Mouse (Mus musculus) midbrain, embryonic 12.5 days (tissue): ENCODE results near the gene Pdp2. TPM values are rescaled to one million over a fixed set of nuclear protein-coding genes. Genes with fewer than 3 reads are reported as not detected.
A peak's percentile ranks its signal among the peaks of the same experiment; 100 is the strongest.
"Not testable (repeated sequence)": the region's sequence is repeated elsewhere in the genome, so short reads cannot be mapped to it uniquely, and the experiment has no call there.

Experiments
- ATAC-seq: fragments of 200-750 bp; cut with Nextera tagmentation; 2 replicates; pipeline ENCODE4 v1.8.0; 2017; ENCODE audit warnings: low read depth, moderate TSS enrichment, moderate library complexity; ENCODE audit not compliant: low FRiP score
- H3K27ac ChIP-seq: fragments of 300-500 bp; sonication (generic); replicated peaks from 2 replicates; pipeline ENCODE4 v1.5.1; 2016; ENCODE audit warnings: mild to moderate bottlenecking
- H3K27me3 ChIP-seq: fragments of 300-500 bp; sonication (generic); 2 replicates; pipeline ENCODE4 v1.6.1; 2016; ENCODE audit warnings: mild to moderate bottlenecking
- H3K36me3 ChIP-seq: fragments of 300-500 bp; sonication (generic); 2 replicates; pipeline ENCODE4 v1.6.1; 2016
- H3K4me1 ChIP-seq: fragments of 300-500 bp; sonication (generic); 2 replicates; pipeline ENCODE4 v1.6.1; 2016
- H3K4me2 ChIP-seq: fragments of 300-500 bp; sonication (generic); replicated peaks from 2 replicates; pipeline ENCODE4 v1.6.1; 2016; ENCODE audit warnings: mild to moderate bottlenecking, moderate library complexity
- H3K4me3 ChIP-seq: fragments of 300-500 bp; sonication (generic); 2 replicates; pipeline ENCODE4 v1.5.1; 2016; ENCODE audit warnings: mild to moderate bottlenecking
- H3K9ac ChIP-seq: fragments of 300-500 bp; sonication (generic); replicated peaks from 2 replicates; pipeline ENCODE4 v1.6.1; 2016; ENCODE audit warnings: mild to moderate bottlenecking, moderate library complexity
- H3K9me3 ChIP-seq: fragments of 300-500 bp; sonication (generic); 2 replicates; pipeline ENCODE4 v1.6.1; 2016; ENCODE audit warnings: mild to moderate bottlenecking
- WGBS: fragments of 180-500 bp; shearing (Covaris S2); methylation state at CpG from one replicate; pipeline ENCODE4 v1.1.7; 2016; 5-methylcytosine and 5-hydroxymethylcytosine counted together
- polyA plus RNA-seq: library from polyadenylated mRNA; unstranded; fragments of >200 nt; fragmentation: Nextera tagmentation; extraction: Ambion mirVana; gene quantifications from 2 replicates; pipeline ENCODE4 v1.2.1, GENCODE M21; 2016

Pdp2 gene
- polyA plus RNA-seq, 1 experiment from 2014 or later, result 14.7 TPM

GRCm38 (mm10) chr8:104640241-104640640, 49.0 kb downstream of the Pdp2 start:
- Histone ChIP-seq H3K27ac (no peak overlapping the region), H3K36me3 (peaks cover 18% of the 10 kb centered on the region; the same call in 1 of the 2 replicates), H3K9me3 (no peaks in the 10 kb centered on the region), H3K4me1 (peaks cover 19% of the 10 kb centered on the region), H3K9ac (peak overlapping the region; percentile 88; the same call in 1 of the 2 replicates), H3K4me3 (peak overlapping the region; percentile 87), H3K4me2 (peak overlapping the region; percentile 92), H3K27me3 (no peaks in the 10 kb centered on the region)
- no peak for ATAC-seq
- WGBS, result 88% methylated on average over 7 of the region's 7 CpGs

- 15% methylated on average over 25 of the region's 25 CpGs for WGBS
- ATAC-seq, result no peak
- peaks cover 19% of the 10 kb centered on the region for H3K4me1 ChIP-seq
- H3K9ac ChIP-seq, result peak overlapping the region; percentile 88
- H3K4me3 ChIP-seq, result peak overlapping the region; percentile 87
- peaks cover 18% of the 10 kb centered on the region; the same call in 1 of the 2 replicates for H3K36me3 ChIP-seq
- H3K27me3 ChIP-seq, result no peaks in the 10 kb centered on the region
- no peaks in the 10 kb centered on the region for H3K9me3 ChIP-seq
- no peak overlapping the region for H3K27ac ChIP-seq
- H3K4me2 ChIP-seq, result peak overlapping the region; percentile 92
Observed at GRCm38 (mm10) chr8:104640831-104641370, 49.6 kb downstream of the Pdp2 start.

GRCm38 (mm10) chr8:104641426-104642323, 50.4 kb downstream of the Pdp2 start, which contains the start of gene Ciao2b:
Ciao2b (minus strand) TSS chr8:104641965.
- H3K27ac ChIP-seq, result peak within 1 kb of the TSS; percentile 71
- H3K9me3 ChIP-seq, result no peaks in the 10 kb centered on the region
- ATAC-seq, result peak; percentile 96
- peak within 1 kb of the TSS; percentile 87 for H3K4me3 ChIP-seq
- under 1% methylated on average over 66 of the region's 66 CpGs for WGBS
- H3K4me1 ChIP-seq, result peaks cover 19% of the 10 kb centered on the region
- H3K9ac ChIP-seq, result peak within 1 kb of the TSS; percentile 88
- peak within 1 kb of the TSS; percentile 92 for H3K4me2 ChIP-seq
- peaks cover 18% of the 10 kb centered on the region; the same call in 1 of the 2 replicates for H3K36me3 ChIP-seq
- H3K27me3 ChIP-seq, result no peaks in the 10 kb centered on the region

- Histone ChIP-seq H3K27me3 (no peaks in the 10 kb centered on the region), H3K36me3 (peaks cover 18% of the 10 kb centered on the region; the same call in 1 of the 2 replicates), H3K9me3 (no peaks in the 10 kb centered on the region), H3K9ac (peak overlapping the region; percentile 88), H3K27ac (peak overlapping the region; percentile 71), H3K4me2 (peak overlapping the region; percentile 92), H3K4me3 (peak overlapping the region; percentile 87), H3K4me1 (peaks cover 19% of the 10 kb centered on the region)
- 75% methylated on average over 6 of the region's 6 CpGs for WGBS
- ATAC-seq, result peak; percentile 50; the same call in 1 of the 2 replicates
Observed at GRCm38 (mm10) chr8:104642324-104642654, 51.0 kb downstream of the Pdp2 start.

GRCm38 (mm10) chr8:104644187-104644586, 52.9 kb downstream of the Pdp2 start:
- H3K4me1 ChIP-seq, result peaks cover 19% of the 10 kb centered on the region
- H3K9ac ChIP-seq, H3K27ac ChIP-seq, H3K4me3 ChIP-seq, H3K36me3 ChIP-seq, H3K27me3 ChIP-seq, H3K9me3 ChIP-seq, ATAC-seq, H3K4me2 ChIP-seq: not testable (repeated sequence)
- 80% methylated on average over 3 of the region's 3 CpGs for WGBS

Other genes with a start within 250 kb of the Pdp2 start
- gene Cmtm4, start 195.6 kb upstream of the Pdp2 start, polyA plus RNA-seq, result 2.0 and 2.5 TPM in 2 replicates
- gene Dync1li2, start 148.4 kb upstream of the Pdp2 start, polyA plus RNA-seq, result 132 TPM in 2 replicates
- 0.20 and 0.32 TPM in 2 replicates for gene Terb1, start 81.5 kb upstream of the Pdp2 start, polyA plus RNA-seq
- 118 and 130 TPM in 2 replicates for gene Nae1, start 56.8 kb upstream of the Pdp2 start, polyA plus RNA-seq
- 1.5 and 1.6 TPM in 2 replicates for gene Car7, start 56.8 kb upstream of the Pdp2 start, polyA plus RNA-seq
- gene Cdh16, start 32.9 kb downstream of the Pdp2 start, polyA plus RNA-seq, result not detected in 2 replicates
- 1.9 and 2.8 TPM in 2 replicates for gene Rrad, start 39.9 kb downstream of the Pdp2 start, polyA plus RNA-seq
- 107 and 108 TPM in 2 replicates for gene Ciao2b, start 50.5 kb downstream of the Pdp2 start, polyA plus RNA-seq
- gene Ces2a, start 142.6 kb downstream of the Pdp2 start, polyA plus RNA-seq, result not detected in 2 replicates
- 0.10 and 0.12 TPM in 2 replicates for gene Ces2b, start 240.1 kb downstream of the Pdp2 start, polyA plus RNA-seq